Mouse (Mus musculus): ENCODE measurements around the gene Banp. TPM values are rescaled to one million over a fixed set of nuclear protein-coding genes. Genes with fewer than 3 reads are reported as not detected.

Gene Banp
- polyA plus RNA-seq, 2 experiments: 33.2 to 97.7 TPM

DNA sequence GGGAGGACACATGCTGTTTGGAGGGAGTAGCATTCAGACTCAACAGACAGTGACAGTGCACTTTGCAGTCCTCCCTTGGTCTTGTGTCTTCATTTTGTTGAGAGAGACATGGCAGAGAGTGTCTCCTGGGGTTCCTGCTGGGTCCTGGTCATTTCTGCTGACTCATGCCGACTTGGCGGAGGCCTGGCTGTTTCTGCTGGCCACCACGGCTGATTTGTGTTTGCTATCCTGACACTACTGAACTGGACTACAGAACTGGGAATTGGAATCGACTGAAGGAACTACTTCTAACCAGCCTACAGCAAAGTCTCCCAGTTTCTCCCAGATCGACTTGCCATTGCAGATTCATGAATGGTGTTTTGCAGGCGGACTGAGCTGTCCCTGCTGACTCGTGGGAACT lies 10.8 kb upstream of the Banp start:
- ATAC-seq (ENCODE audit: low FRiP score, low read depth): no peak
- H3K36me3 ChIP-seq (ENCODE audit: control insufficient read depth, insufficient read depth, low read length): no peaks in the 10 kb centered on the region
- no peak overlapping the region for H3K4me2 ChIP-seq (replicated peaks; ENCODE audit: low read depth, low read length, severe bottlenecking)
- no peak overlapping the region for H3K9ac ChIP-seq (ENCODE audit: low read depth, low read length, severe bottlenecking)
- 0 out of 2 replicates have a peak, but pooled peaks cover 2% of the 10 kb centered on the region for H3K4me1 ChIP-seq (ENCODE audit: control insufficient read depth, insufficient read depth, low read length)
- H3K4me3 ChIP-seq (replicated peaks; ENCODE audit: low read length): no peak overlapping the region
- H3K27me3 ChIP-seq (ENCODE audit: control insufficient read depth, insufficient read depth, low read length): no peaks in the 10 kb centered on the region
- no peak for DNase-seq (ENCODE audit: low spot score)
- TF ChIP-seq POLR2A (IDR thresholded peaks at IDR 0.05; ENCODE audit: borderline replicate concordance, extremely low read depth, insufficient read depth, insufficient read length): no peak
- H3K27ac ChIP-seq (replicated peaks; ENCODE audit: low read depth, low read length): no peak overlapping the region
- no peaks in the 10 kb centered on the region for H3K9me3 ChIP-seq (ENCODE audit: control insufficient read depth, low read length)
- 82% methylated on average over 7 of the region's 7 CpGs for WGBS

DNA sequence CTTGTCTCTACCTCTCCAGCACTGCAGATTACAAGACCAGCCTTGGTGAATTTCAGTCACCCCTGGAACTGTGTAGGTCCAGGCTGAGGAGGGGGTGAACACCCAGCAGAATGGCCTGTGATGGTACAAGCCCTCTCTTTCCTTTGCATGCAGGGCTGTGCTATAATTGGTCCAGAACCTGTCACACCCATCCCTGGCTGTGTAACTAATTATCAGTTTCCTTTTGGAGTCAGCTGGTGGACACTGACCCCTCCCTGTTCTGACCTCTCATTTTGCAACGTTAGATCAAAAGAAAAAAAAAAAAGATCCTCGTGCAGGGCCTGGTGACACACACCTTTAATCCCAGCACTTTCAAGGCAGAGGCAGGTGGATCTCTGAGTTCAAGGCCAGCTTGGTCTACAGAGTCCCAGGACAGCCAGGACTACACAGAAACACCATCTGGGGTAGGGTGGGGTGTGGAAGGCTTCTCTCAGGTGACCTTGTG lies 6.5 kb upstream of the Banp start:
- Histone ChIP-seq H3K4me1 (ENCODE audit: control insufficient read depth, insufficient read depth, low read length) (peaks cover 9% of the 10 kb centered on the region), H3K36me3 (ENCODE audit: control insufficient read depth, insufficient read depth, low read length) (no peaks in the 10 kb centered on the region), H3K9me3 (ENCODE audit: control insufficient read depth, low read length) (no peaks in the 10 kb centered on the region), H3K27ac (replicated peaks; ENCODE audit: low read depth, low read length) (no peak overlapping the region), H3K4me3 (replicated peaks; ENCODE audit: low read length) (no peak overlapping the region), H3K9ac (ENCODE audit: low read depth, low read length, severe bottlenecking) (no peak overlapping the region), H3K27me3 (ENCODE audit: control insufficient read depth, insufficient read depth, low read length) (no peaks in the 10 kb centered on the region), H3K4me2 (replicated peaks; ENCODE audit: low read depth, low read length, severe bottlenecking) (no peak overlapping the region)
- no peak for ATAC-seq (ENCODE audit: low FRiP score, low read depth)
- 11% methylated on average over 2 of the region's 2 CpGs for WGBS
- DNase-seq (ENCODE audit: low spot score): no peak
- no peak for TF ChIP-seq POLR2A (IDR thresholded peaks at IDR 0.05; ENCODE audit: borderline replicate concordance, extremely low read depth, insufficient read depth, insufficient read length)

DNA sequence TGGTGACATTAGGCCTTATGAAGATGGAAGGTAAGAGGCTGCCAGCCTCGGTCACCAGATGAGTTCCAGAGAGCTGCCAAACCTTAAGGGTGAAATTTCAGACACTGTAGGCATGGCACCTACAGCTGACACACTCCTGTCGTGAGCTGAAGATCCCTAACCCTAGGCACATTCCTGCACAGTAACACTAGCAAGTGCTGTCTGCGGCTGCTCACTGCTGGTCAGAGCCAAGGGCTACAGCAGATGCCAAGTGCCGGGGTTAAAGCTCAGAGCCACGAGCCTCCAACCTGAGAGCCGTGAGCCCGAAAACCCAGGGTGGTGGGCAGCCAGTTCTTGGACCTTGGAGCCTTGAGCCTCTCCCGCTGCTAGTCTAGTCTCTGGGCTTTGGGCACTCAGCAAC lies 5.8 kb upstream of the Banp start:
- H3K4me2 ChIP-seq (replicated peaks; ENCODE audit: low read depth, low read length, severe bottlenecking): no peak overlapping the region
- no peak overlapping the region for H3K27ac ChIP-seq (replicated peaks; ENCODE audit: low read depth, low read length)
- no peak for TF ChIP-seq POLR2A (IDR thresholded peaks at IDR 0.05; ENCODE audit: borderline replicate concordance, extremely low read depth, insufficient read depth, insufficient read length)
- no peaks in the 10 kb centered on the region for H3K27me3 ChIP-seq (ENCODE audit: control insufficient read depth, insufficient read depth, low read length)
- no peak overlapping the region for H3K4me3 ChIP-seq (replicated peaks; ENCODE audit: low read length)
- WGBS: 82% methylated on average over 8 of the region's 8 CpGs
- no peak overlapping the region for H3K9ac ChIP-seq (ENCODE audit: low read depth, low read length, severe bottlenecking)
- peaks cover 15% of the 10 kb centered on the region for H3K4me1 ChIP-seq (ENCODE audit: control insufficient read depth, insufficient read depth, low read length)
- DNase-seq (ENCODE audit: low spot score) (no peak), ATAC-seq (ENCODE audit: low FRiP score, low read depth) (no peak)
- no peaks in the 10 kb centered on the region for H3K9me3 ChIP-seq (ENCODE audit: control insufficient read depth, low read length)
- no peaks in the 10 kb centered on the region for H3K36me3 ChIP-seq (ENCODE audit: control insufficient read depth, insufficient read depth, low read length)

DNA sequence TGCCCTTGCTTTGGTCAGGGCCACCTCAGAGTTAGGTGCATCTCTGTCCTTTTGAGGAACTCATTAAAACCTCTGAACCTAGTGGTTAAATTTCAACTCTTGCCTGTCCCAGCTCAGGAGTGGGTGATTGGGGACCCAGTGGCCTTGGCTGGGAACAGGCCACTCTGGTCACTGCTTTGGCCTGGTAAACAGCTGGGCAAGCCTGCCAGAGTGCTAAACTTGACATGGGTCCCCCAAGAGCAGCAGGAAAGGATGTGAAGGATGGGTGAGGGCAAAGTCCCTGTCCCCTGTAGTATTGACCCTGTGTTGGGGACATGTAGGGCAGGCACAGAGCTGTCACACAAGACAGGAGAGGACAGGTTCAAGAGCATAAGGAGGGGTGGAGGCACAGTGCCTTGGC lies 4.7 kb upstream of the Banp start, which contains the start of gene Car5a:
TSS of gene Car5a (minus strand) at position 74 of the 400 bp plus-strand sequence.
- no peak within 1 kb of the TSS for H3K4me2 ChIP-seq (replicated peaks; ENCODE audit: low read depth, low read length, severe bottlenecking)
- TF ChIP-seq POLR2A (IDR thresholded peaks at IDR 0.05; ENCODE audit: borderline replicate concordance, extremely low read depth, insufficient read depth, insufficient read length): no peak
- H3K4me3 ChIP-seq (replicated peaks; ENCODE audit: low read length): no peak within 1 kb of the TSS
- peaks cover 24% of the 10 kb centered on the region for H3K4me1 ChIP-seq (ENCODE audit: control insufficient read depth, insufficient read depth, low read length)
- DNase-seq (ENCODE audit: low spot score): no peak
- no peak within 1 kb of the TSS for H3K27ac ChIP-seq (replicated peaks; ENCODE audit: low read depth, low read length)
- H3K27me3 ChIP-seq (ENCODE audit: control insufficient read depth, insufficient read depth, low read length): no peaks in the 10 kb centered on the region
- no peaks in the 10 kb centered on the region for H3K36me3 ChIP-seq (ENCODE audit: control insufficient read depth, insufficient read depth, low read length)
- no peak for ATAC-seq (ENCODE audit: low FRiP score, low read depth)
- no peaks in the 10 kb centered on the region for H3K9me3 ChIP-seq (ENCODE audit: control insufficient read depth, low read length)
- no peak within 1 kb of the TSS for H3K9ac ChIP-seq (ENCODE audit: low read depth, low read length, severe bottlenecking)

DNA sequence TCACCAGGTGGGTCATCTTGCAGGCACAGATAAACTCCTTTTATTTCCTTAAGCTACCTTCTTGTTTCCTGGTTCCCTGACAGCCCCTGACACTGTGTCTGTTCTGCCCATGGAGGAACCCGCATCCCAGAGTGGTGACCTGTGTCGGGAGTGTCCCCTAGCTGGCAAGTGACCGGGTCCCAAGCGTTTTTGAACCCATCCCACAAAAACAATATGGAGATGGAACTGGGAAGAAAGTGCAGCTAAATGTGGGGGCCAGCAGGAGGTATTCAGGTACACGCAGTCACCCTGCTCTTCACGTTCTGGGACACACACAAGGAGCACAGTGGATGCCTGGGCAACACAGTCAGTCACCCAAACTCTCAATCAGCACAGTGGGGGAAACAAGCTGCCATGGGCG lies 3.2 kb upstream of the Banp start:
- ATAC-seq (ENCODE audit: low FRiP score, low read depth) (no peak), DNase-seq (ENCODE audit: low spot score) (no peak)
- 84% methylated on average over 7 of the region's 7 CpGs for WGBS
- Histone ChIP-seq H3K4me1 (ENCODE audit: control insufficient read depth, insufficient read depth, low read length) (peaks cover 24% of the 10 kb centered on the region), H3K4me3 (replicated peaks; ENCODE audit: low read length) (no peak overlapping the region), H3K9ac (ENCODE audit: low read depth, low read length, severe bottlenecking) (no peak overlapping the region), H3K36me3 (ENCODE audit: control insufficient read depth, insufficient read depth, low read length) (no peaks in the 10 kb centered on the region), H3K9me3 (ENCODE audit: control insufficient read depth, low read length) (no peaks in the 10 kb centered on the region), H3K27ac (replicated peaks; ENCODE audit: low read depth, low read length) (no peak overlapping the region), H3K27me3 (ENCODE audit: control insufficient read depth, insufficient read depth, low read length) (no peaks in the 10 kb centered on the region), H3K4me2 (replicated peaks; ENCODE audit: low read depth, low read length, severe bottlenecking) (no peak overlapping the region)
- TF ChIP-seq POLR2A (IDR thresholded peaks at IDR 0.05; ENCODE audit: borderline replicate concordance, extremely low read depth, insufficient read depth, insufficient read length): no peak
